Mouse (Mus musculus) lung, adult 2 months (tissue): ENCODE results near the gene Slc22a30.
"Not testable (repeated sequence)": the region's sequence is repeated elsewhere in the genome, so short reads cannot be mapped to it uniquely, and the experiment has no call there.

Experiments
- CTCF ChIP-seq: fragments of 200-500 bp; IDR thresholded peaks from 2 replicates; pipeline ENCODE4 v1.5.1; 2011; ENCODE audit warnings: mild to moderate bottlenecking, low read length, control low read depth; ENCODE audit not compliant: insufficient read depth
- POLR2A ChIP-seq: fragments of 200-500 bp; IDR thresholded peaks from 2 replicates; pipeline ENCODE4 v1.6.1; 2011; ENCODE audit warnings: low read depth, mild to moderate bottlenecking, control low read depth, low read length, borderline replicate concordance; ENCODE audit errors: extremely low read depth

DNA sequence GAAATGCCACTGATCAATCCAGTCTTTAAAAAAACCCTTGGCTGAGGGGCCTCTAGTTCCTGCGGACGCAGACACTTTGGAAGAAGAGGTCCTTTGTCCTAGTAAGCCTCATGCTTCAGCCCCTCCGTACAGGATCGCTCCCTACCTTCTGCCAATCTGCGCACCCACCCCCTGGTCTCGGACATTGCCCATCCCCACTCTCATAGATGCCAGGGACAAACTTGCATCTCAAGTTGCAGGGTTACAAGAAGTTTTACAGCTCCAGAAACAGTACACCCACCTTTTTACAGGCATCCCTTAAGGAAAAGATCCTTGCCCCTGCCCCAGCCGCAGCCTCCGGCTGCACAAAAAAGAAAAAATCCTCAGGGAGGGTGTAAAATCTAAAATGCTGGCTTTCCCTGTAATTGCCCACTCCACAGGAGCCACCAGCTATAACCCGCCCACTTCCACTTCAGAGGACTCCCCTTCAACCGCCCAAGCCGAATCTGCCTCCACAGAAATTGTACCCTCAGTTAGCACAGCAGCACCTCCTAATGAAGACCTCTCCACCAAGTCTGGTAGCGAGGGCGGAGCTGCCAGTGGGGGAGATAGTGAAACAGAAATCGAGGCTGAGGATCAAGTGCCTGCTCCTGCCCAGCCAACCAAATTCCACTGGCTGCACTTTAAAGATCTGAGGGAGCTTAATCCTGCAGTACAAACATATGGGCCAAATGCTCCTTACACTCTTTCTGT, 2.5 kb upstream of the Slc22a30 start:
- not testable (repeated sequence) for TF ChIP-seq CTCF, POLR2A
